Mouse (Mus musculus): ENCODE measurements at regions not wholly inside any gene's neighbourhood (a gene's known extent, or its start where the extent isn't known, plus 50 kb on each side); places are given as distances from the start of the nearest gene placed in this dataset.

DNA sequence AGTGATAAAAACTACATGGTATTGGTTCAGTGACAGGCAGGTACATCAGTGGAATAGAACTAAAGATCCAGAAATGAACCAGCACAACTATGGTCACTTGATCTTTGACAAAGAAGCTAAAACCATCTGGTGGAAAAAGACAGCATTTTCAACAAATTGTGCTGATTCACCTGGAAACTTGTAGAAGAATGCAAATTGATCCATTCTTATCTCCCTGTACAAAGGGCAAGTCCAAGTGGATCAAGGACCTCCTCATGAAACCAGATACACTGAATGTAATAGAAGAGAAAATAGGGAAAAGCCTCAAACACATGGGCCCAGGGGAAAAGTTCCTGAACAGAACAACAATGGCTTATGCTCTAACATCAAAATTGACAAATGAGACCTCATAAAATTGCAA lies 194.8 kb upstream of the Mgat4c start:
- DNase-seq (ENCODE audit: low read depth, low spot score): no peak

DNA sequence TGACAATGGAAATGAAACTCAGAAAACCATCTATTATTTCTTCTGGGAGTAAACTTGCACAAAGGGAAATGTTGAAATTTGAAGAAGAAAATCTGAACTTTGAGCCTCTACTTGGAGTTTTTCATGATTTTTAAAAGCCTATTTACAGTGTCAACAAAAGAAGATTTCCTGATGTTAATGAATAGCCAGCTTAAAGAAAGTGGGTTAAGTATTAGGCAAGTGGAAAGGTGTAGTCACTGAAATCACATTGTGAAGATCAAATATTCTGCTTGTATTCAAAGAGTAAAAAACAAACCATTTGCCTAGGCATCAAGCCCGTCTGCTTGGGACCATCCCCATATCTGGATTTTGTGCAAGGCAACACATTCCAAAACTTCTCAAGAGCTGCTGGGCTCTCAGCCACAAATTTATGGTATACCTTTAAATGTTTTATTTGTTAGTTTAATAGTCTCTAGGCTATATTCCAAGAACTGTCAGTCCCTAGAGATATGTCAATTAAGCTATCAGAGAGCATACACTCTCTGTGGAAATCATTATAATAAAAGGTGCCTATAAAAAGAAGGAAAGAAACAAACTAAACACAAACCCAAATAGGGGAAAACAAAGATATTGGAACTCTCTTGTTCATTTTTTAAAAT lies 190.8 kb upstream of the Mgat4c start:
- DNase-seq (ENCODE audit: low read depth, low spot score): no peak

DNA sequence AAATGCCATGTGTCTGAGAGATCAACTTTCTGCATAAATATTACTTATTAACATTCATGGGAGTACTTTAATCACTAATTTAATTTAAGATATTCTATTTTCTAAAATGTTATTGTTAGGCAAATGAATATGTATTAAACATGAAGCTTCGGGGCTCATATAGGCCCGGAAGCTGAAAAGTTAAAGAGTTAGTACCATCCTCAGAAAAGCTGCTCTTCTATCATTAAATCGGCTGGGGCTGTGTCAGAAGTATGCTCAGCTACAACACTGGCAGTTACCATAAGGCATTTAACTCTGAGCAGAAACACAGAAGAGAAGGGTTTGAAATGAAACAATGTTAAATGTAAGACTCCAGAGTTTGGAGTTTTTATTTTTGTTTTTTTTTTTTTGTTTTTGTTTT lies 166.2 kb upstream of the Mgat4c start:
- DNase-seq (ENCODE audit: low read depth, low spot score): no peak

- no peak for DNase-seq (ENCODE audit: low read depth, low spot score)
These were observed 164.4 kb upstream of the Mgat4c start for GRCm38 (mm10) chr10:101516930-101517329.

DNA sequence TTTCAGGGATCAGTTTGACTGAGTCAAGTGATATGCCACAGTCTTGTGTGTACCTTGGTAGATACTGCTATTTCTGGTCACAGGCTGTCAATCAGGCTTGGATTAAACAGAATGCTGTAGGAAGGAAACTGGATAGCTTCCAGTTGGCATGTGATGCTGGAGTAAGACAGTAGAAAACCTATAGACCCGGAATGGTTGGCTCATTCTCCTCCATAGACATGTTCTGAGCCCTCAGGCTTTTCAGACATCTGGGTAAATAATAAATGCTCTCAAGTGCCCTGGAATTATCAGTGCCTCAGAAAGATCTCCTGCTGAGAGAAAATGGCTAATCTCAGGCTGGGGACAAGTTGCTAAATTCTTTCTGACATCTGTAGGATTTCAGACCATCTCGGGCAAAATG lies 149.0 kb upstream of the Mgat4c start:
- no peak for DNase-seq (ENCODE audit: low read depth, low spot score)

- no peak for DNase-seq (ENCODE audit: low read depth, low spot score)
These were observed 137.1 kb upstream of the Mgat4c start for GRCm38 (mm10) chr10:101544203-101544602.

DNA sequence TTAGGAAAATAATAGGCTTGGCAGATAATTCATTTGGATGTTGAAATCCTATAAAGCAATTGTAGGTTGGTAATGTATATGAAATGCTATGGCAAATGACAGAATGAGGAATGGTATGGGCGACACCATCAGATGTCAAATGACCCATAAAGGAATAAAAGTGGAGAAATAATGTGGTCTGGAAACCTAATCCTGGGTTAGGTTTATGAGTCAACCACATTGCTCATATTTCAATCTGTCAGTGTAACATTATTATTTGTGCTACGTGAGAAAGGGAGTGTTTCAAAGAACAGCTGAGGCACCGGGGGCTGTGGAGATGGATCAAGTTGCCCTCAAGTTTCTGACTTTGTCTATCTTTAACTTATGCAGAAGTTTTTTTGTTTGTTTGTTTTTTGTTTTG lies 130.6 kb upstream of the Mgat4c start:
- peak; percentile 54 for DNase-seq (ENCODE audit: low read depth, low spot score)
